Mouse (Mus musculus): ENCODE results near the gene Arhgef39. TPM values are rescaled to one million over a fixed set of nuclear protein-coding genes. Genes with fewer than 3 reads are reported as not detected.

Arhgef39 gene
- total and polyA plus RNA-seq, 2 experiments from 2014 or later, result 8.8 to 18.7 TPM

GRCm38 (mm10) chr4:43454041-43454836 is 45.3 kb downstream of the Arhgef39 start, which contains the start of gene Cd72:
Gene Cd72, minus strand, starts transcription at chr4:43454628.
- Histone ChIP-seq H3K4me2 (ENCODE audit: low read depth, low read length) (peak within 1 kb of the TSS; percentile 57), H3K4me3 (ENCODE audit: low read depth, low read length) (peak within 1 kb of the TSS; percentile 30), H3K36me3 (replicated peaks; ENCODE audit: control insufficient read depth, insufficient read depth, low read length) (no peaks in the 10 kb centered on the region), H3K9ac (replicated peaks; ENCODE audit: low read depth, low read length) (no peak within 1 kb of the TSS), H3K9me3 (replicated peaks; ENCODE audit: control insufficient read depth, low read length) (no peaks in the 10 kb centered on the region), H3K27me3 (ENCODE audit: control insufficient read depth, insufficient read depth, low read length) (peaks cover 48% of the 10 kb centered on the region), H3K27ac (ENCODE audit: low read depth) (no peak within 1 kb of the TSS), H3K4me1 (ENCODE audit: control insufficient read depth, insufficient read depth) (peaks cover 9% of the 10 kb centered on the region; the same call in 1 of the 2 replicates)
- DNase-seq (ENCODE audit: low spot score) (no peak), ATAC-seq (ENCODE audit: insufficient read depth, low read depth) (0 out of 2 replicates have a peak, but pooled peaks have one; percentile 15)
- no peak for TF ChIP-seq CTCF (IDR thresholded peaks at IDR 0.05; ENCODE audit: low read depth)
- TF ChIP-seq EP300 (IDR thresholded peaks at IDR 0.05; ENCODE audit: low read depth), result no peak
- 28% methylated on average over 20 of the region's 20 CpGs for WGBS

GRCm38 (mm10) chr4:43453413-43453812 is 46.1 kb downstream of the Arhgef39 start:
- 3% methylated on average over 18 of the region's 18 CpGs for WGBS
- Histone ChIP-seq H3K27ac (ENCODE audit: low read depth) (no peak overlapping the region), H3K4me2 (ENCODE audit: low read depth, low read length) (peak overlapping the region; percentile 57), H3K27me3 (ENCODE audit: control insufficient read depth, insufficient read depth, low read length) (peaks cover 48% of the 10 kb centered on the region), H3K36me3 (replicated peaks; ENCODE audit: control insufficient read depth, insufficient read depth, low read length) (0 out of 2 replicates have a peak, but pooled peaks cover under 1% of the 10 kb centered on the region), H3K9me3 (replicated peaks; ENCODE audit: control insufficient read depth, low read length) (no peaks in the 10 kb centered on the region), H3K9ac (replicated peaks; ENCODE audit: low read depth, low read length) (no peak overlapping the region), H3K4me1 (ENCODE audit: control insufficient read depth, insufficient read depth) (peaks cover 9% of the 10 kb centered on the region; the same call in 1 of the 2 replicates), H3K4me3 (ENCODE audit: low read depth, low read length) (peak overlapping the region; percentile 30)
- ATAC-seq (ENCODE audit: insufficient read depth, low read depth) (no peak), DNase-seq (ENCODE audit: low spot score) (no peak)
- TF ChIP-seq CTCF (IDR thresholded peaks at IDR 0.05; ENCODE audit: low read depth) (no peak), EP300 (IDR thresholded peaks at IDR 0.05; ENCODE audit: low read depth) (no peak)

GRCm38 (mm10) chr4:43452315-43452714 is 47.2 kb downstream of the Arhgef39 start:
- Histone ChIP-seq H3K27ac (ENCODE audit: low read depth) (no peak overlapping the region), H3K36me3 (replicated peaks; ENCODE audit: control insufficient read depth, insufficient read depth, low read length) (peaks cover 12% of the 10 kb centered on the region), H3K9me3 (replicated peaks; ENCODE audit: control insufficient read depth, low read length) (no peaks in the 10 kb centered on the region), H3K9ac (replicated peaks; ENCODE audit: low read depth, low read length) (no peak overlapping the region), H3K27me3 (ENCODE audit: control insufficient read depth, insufficient read depth, low read length) (peaks cover 46% of the 10 kb centered on the region), H3K4me3 (ENCODE audit: low read depth, low read length) (no peak overlapping the region), H3K4me1 (ENCODE audit: control insufficient read depth, insufficient read depth) (peaks cover 9% of the 10 kb centered on the region; the same call in 1 of the 2 replicates), H3K4me2 (ENCODE audit: low read depth, low read length) (no peak overlapping the region)
- DNase-seq (ENCODE audit: low spot score), result no peak
- WGBS, result 34% methylated on average over 11 of the region's 11 CpGs
- no peak for TF ChIP-seq EP300 (IDR thresholded peaks at IDR 0.05; ENCODE audit: low read depth)
- no peak for TF ChIP-seq CTCF (IDR thresholded peaks at IDR 0.05; ENCODE audit: low read depth)
- no peak for ATAC-seq (ENCODE audit: insufficient read depth, low read depth)

- no peak overlapping the region for H3K27ac ChIP-seq (ENCODE audit: low read depth)
- no peak for TF ChIP-seq EP300 (IDR thresholded peaks at IDR 0.05; ENCODE audit: low read depth)
- no peak for TF ChIP-seq CTCF (IDR thresholded peaks at IDR 0.05; ENCODE audit: low read depth)
- peaks cover 25% of the 10 kb centered on the region for H3K27me3 ChIP-seq (ENCODE audit: control insufficient read depth, insufficient read depth, low read length)
- H3K4me3 ChIP-seq (ENCODE audit: low read depth, low read length), result no peak overlapping the region
- H3K36me3 ChIP-seq (replicated peaks; ENCODE audit: control insufficient read depth, insufficient read depth, low read length), result peaks cover 37% of the 10 kb centered on the region
- 80% methylated on average over 3 of the region's 3 CpGs for WGBS
- H3K9me3 ChIP-seq (replicated peaks; ENCODE audit: control insufficient read depth, low read length), result no peaks in the 10 kb centered on the region
- H3K9ac ChIP-seq (replicated peaks; ENCODE audit: low read depth, low read length), result no peak overlapping the region
- H3K4me2 ChIP-seq (ENCODE audit: low read depth, low read length), result no peak overlapping the region
- ATAC-seq (ENCODE audit: insufficient read depth, low read depth) (no peak), DNase-seq (ENCODE audit: low spot score) (no peak)
- H3K4me1 ChIP-seq (ENCODE audit: control insufficient read depth, insufficient read depth), result peaks cover 13% of the 10 kb centered on the region; the same call in 1 of the 2 replicates
Observed at GRCm38 (mm10) chr4:43448554-43448953, 50.9 kb downstream of the Arhgef39 start.

- H3K9ac ChIP-seq (replicated peaks; ENCODE audit: low read depth, low read length), result no peak overlapping the region
- H3K4me3 ChIP-seq (ENCODE audit: low read depth, low read length), result no peak overlapping the region
- peaks cover 11% of the 10 kb centered on the region; the same call in 1 of the 2 replicates for H3K4me1 ChIP-seq (ENCODE audit: control insufficient read depth, insufficient read depth)
- 87% methylated on average over 13 of the region's 13 CpGs for WGBS
- no peak for ATAC-seq (ENCODE audit: insufficient read depth, low read depth)
- H3K9me3 ChIP-seq (replicated peaks; ENCODE audit: control insufficient read depth, low read length), result no peaks in the 10 kb centered on the region
- TF ChIP-seq EP300 (IDR thresholded peaks at IDR 0.05; ENCODE audit: low read depth) (no peak), CTCF (IDR thresholded peaks at IDR 0.05; ENCODE audit: low read depth) (no peak)
- no peak for DNase-seq (ENCODE audit: low spot score)
- no peak overlapping the region for H3K27ac ChIP-seq (ENCODE audit: low read depth)
- H3K4me2 ChIP-seq (ENCODE audit: low read depth, low read length), result no peak overlapping the region
- H3K36me3 ChIP-seq (replicated peaks; ENCODE audit: control insufficient read depth, insufficient read depth, low read length), result peaks cover 37% of the 10 kb centered on the region
- peaks cover 12% of the 10 kb centered on the region; the same call in 1 of the 2 replicates for H3K27me3 ChIP-seq (ENCODE audit: control insufficient read depth, insufficient read depth, low read length)
Observed at GRCm38 (mm10) chr4:43447251-43447650, 52.2 kb downstream of the Arhgef39 start.

Other genes starting within 250 kb of the Arhgef39 start
- 0.04 TPM in 1 of 2 replicates, not detected in the other for gene Atp8b5, start 232.5 kb downstream of the Arhgef39 start, total RNA-seq (2014; rRNA removed; ENCODE audit: low replicate concordance)
- gene Atp8b5, start 232.5 kb downstream of the Arhgef39 start, polyA plus RNA-seq (2015; fragmentation: Nextera tagmentation; extraction: Ambion mirVana), result 0.11 and 0.12 TPM in 2 replicates
- 32.2 and 34.9 TPM in 2 replicates for gene Rusc2, start 117.7 kb downstream of the Arhgef39 start, total RNA-seq (2014; rRNA removed; ENCODE audit: low replicate concordance)
- gene Rusc2, start 117.7 kb downstream of the Arhgef39 start, polyA plus RNA-seq (2015; fragmentation: Nextera tagmentation; extraction: Ambion mirVana), result 7.2 and 8.0 TPM in 2 replicates
- gene Fam166b, start 70.6 kb downstream of the Arhgef39 start, total RNA-seq (2014; rRNA removed; ENCODE audit: low replicate concordance), result not detected in 2 replicates
- gene Fam166b, start 70.6 kb downstream of the Arhgef39 start, polyA plus RNA-seq (2015; fragmentation: Nextera tagmentation; extraction: Ambion mirVana), result 0.14 and 0.25 TPM in 2 replicates
- 51.3 and 55.5 TPM in 2 replicates for gene Tesk1, start 57.8 kb downstream of the Arhgef39 start, total RNA-seq (2014; rRNA removed; ENCODE audit: low replicate concordance)
- gene Tesk1, start 57.8 kb downstream of the Arhgef39 start, polyA plus RNA-seq (2015; fragmentation: Nextera tagmentation; extraction: Ambion mirVana), result 3.9 and 5.1 TPM in 2 replicates
- 0.08 and 0.81 TPM in 2 replicates for gene Cd72, start 45.1 kb downstream of the Arhgef39 start, total RNA-seq (2014; rRNA removed; ENCODE audit: low replicate concordance)
- 3.4 TPM in 2 replicates for gene Cd72, start 45.1 kb downstream of the Arhgef39 start, polyA plus RNA-seq (2015; fragmentation: Nextera tagmentation; extraction: Ambion mirVana)
- gene Sit1, start 16.0 kb downstream of the Arhgef39 start, total RNA-seq (2014; rRNA removed; ENCODE audit: low replicate concordance), result 2.8 TPM in 1 of 2 replicates, not detected in the other
- not detected in 2 replicates for gene Sit1, start 16.0 kb downstream of the Arhgef39 start, polyA plus RNA-seq (2015; fragmentation: Nextera tagmentation; extraction: Ambion mirVana)
- gene Ccdc107, start 6.8 kb downstream of the Arhgef39 start, total RNA-seq (2014; rRNA removed; ENCODE audit: low replicate concordance), result 26.6 and 44.0 TPM in 2 replicates
- 81.7 and 82.4 TPM in 2 replicates for gene Ccdc107, start 6.8 kb downstream of the Arhgef39 start, polyA plus RNA-seq (2015; fragmentation: Nextera tagmentation; extraction: Ambion mirVana)
- gene Car9, start 7.3 kb upstream of the Arhgef39 start, total RNA-seq (2014; rRNA removed; ENCODE audit: low replicate concordance), result 4.6 TPM in 1 of 2 replicates, not detected in the other
- 0.80 and 1.1 TPM in 2 replicates for gene Car9, start 7.3 kb upstream of the Arhgef39 start, polyA plus RNA-seq (2015; fragmentation: Nextera tagmentation; extraction: Ambion mirVana)
- gene Tpm2, start 24.1 kb upstream of the Arhgef39 start, total RNA-seq (2014; rRNA removed; ENCODE audit: low replicate concordance), result 25.7 and 67.0 TPM in 2 replicates
- 109 TPM in 2 replicates for gene Tpm2, start 24.1 kb upstream of the Arhgef39 start, polyA plus RNA-seq (2015; fragmentation: Nextera tagmentation; extraction: Ambion mirVana)
- gene Creb3, start 62.6 kb upstream of the Arhgef39 start, total RNA-seq (2014; rRNA removed; ENCODE audit: low replicate concordance), result 30.1 and 46.3 TPM in 2 replicates
- gene Creb3, start 62.6 kb upstream of the Arhgef39 start, polyA plus RNA-seq (2015; fragmentation: Nextera tagmentation; extraction: Ambion mirVana), result 49.1 and 53.4 TPM in 2 replicates
- 141 and 185 TPM in 2 replicates for gene Tln1, start 63.0 kb upstream of the Arhgef39 start, total RNA-seq (2014; rRNA removed; ENCODE audit: low replicate concordance)
- gene Tln1, start 63.0 kb upstream of the Arhgef39 start, polyA plus RNA-seq (2015; fragmentation: Nextera tagmentation; extraction: Ambion mirVana), result 67.1 and 77.2 TPM in 2 replicates
- 12.4 and 21.1 TPM in 2 replicates for gene Rgp1, start 79.0 kb upstream of the Arhgef39 start, total RNA-seq (2014; rRNA removed; ENCODE audit: low replicate concordance)
- gene Rgp1, start 79.0 kb upstream of the Arhgef39 start, polyA plus RNA-seq (2015; fragmentation: Nextera tagmentation; extraction: Ambion mirVana), result 10.8 and 10.9 TPM in 2 replicates
- gene Gba2, start 79.2 kb upstream of the Arhgef39 start, total RNA-seq (2014; rRNA removed; ENCODE audit: low replicate concordance), result 11.0 and 16.7 TPM in 2 replicates
- gene Gba2, start 79.2 kb upstream of the Arhgef39 start, polyA plus RNA-seq (2015; fragmentation: Nextera tagmentation; extraction: Ambion mirVana), result 14.0 TPM in 2 replicates
- gene Msmp, start 84.8 kb upstream of the Arhgef39 start, total RNA-seq (2014; rRNA removed; ENCODE audit: low replicate concordance), result not detected in 2 replicates
- gene Msmp, start 84.8 kb upstream of the Arhgef39 start, polyA plus RNA-seq (2015; fragmentation: Nextera tagmentation; extraction: Ambion mirVana), result 1.2 TPM in 1 of 2 replicates, not detected in the other
- gene Npr2, start 132.2 kb upstream of the Arhgef39 start, total RNA-seq (2014; rRNA removed; ENCODE audit: low replicate concordance), result 17.7 and 23.1 TPM in 2 replicates
- 6.6 and 6.9 TPM in 2 replicates for gene Npr2, start 132.2 kb upstream of the Arhgef39 start, polyA plus RNA-seq (2015; fragmentation: Nextera tagmentation; extraction: Ambion mirVana)
- gene Spag8, start 153.9 kb upstream of the Arhgef39 start, total RNA-seq (2014; rRNA removed; ENCODE audit: low replicate concordance), result not detected in 2 replicates
- gene Spag8, start 153.9 kb upstream of the Arhgef39 start, polyA plus RNA-seq (2015; fragmentation: Nextera tagmentation; extraction: Ambion mirVana), result 0.44 and 0.62 TPM in 2 replicates
- 358 and 378 TPM in 2 replicates for gene Hint2, start 156.8 kb upstream of the Arhgef39 start, total RNA-seq (2014; rRNA removed; ENCODE audit: low replicate concordance)
- 322 and 361 TPM in 2 replicates for gene Hint2, start 156.8 kb upstream of the Arhgef39 start, polyA plus RNA-seq (2015; fragmentation: Nextera tagmentation; extraction: Ambion mirVana)
- gene Tmem8b, start 169.3 kb upstream of the Arhgef39 start, total RNA-seq (2014; rRNA removed; ENCODE audit: low replicate concordance), result 9.6 and 24.9 TPM in 2 replicates
- 4.5 and 4.9 TPM in 2 replicates for gene Tmem8b, start 169.3 kb upstream of the Arhgef39 start, polyA plus RNA-seq (2015; fragmentation: Nextera tagmentation; extraction: Ambion mirVana)
- gene Fam221b, start 169.4 kb upstream of the Arhgef39 start, total RNA-seq (2014; rRNA removed; ENCODE audit: low replicate concordance), result not detected in 2 replicates
- 3.6 and 4.0 TPM in 2 replicates for gene Fam221b, start 169.4 kb upstream of the Arhgef39 start, polyA plus RNA-seq (2015; fragmentation: Nextera tagmentation; extraction: Ambion mirVana)
- gene Olfr70, start 201.1 kb upstream of the Arhgef39 start, total RNA-seq (2014; rRNA removed; ENCODE audit: low replicate concordance), result 0.15 TPM in 1 of 2 replicates, not detected in the other
- gene Olfr70, start 201.1 kb upstream of the Arhgef39 start, polyA plus RNA-seq (2015; fragmentation: Nextera tagmentation; extraction: Ambion mirVana), result not detected in 2 replicates
- not detected in 2 replicates for gene Olfr71, start 210.6 kb upstream of the Arhgef39 start, total RNA-seq (2014; rRNA removed; ENCODE audit: low replicate concordance)
- not detected in 2 replicates for gene Olfr71, start 210.6 kb upstream of the Arhgef39 start, polyA plus RNA-seq (2015; fragmentation: Nextera tagmentation; extraction: Ambion mirVana)
- 8.2 and 9.5 TPM in 2 replicates for gene Hrct1, start 227.5 kb upstream of the Arhgef39 start, total RNA-seq (2014; rRNA removed; ENCODE audit: low replicate concordance)
- 4.5 and 4.9 TPM in 2 replicates for gene Hrct1, start 227.5 kb upstream of the Arhgef39 start, polyA plus RNA-seq (2015; fragmentation: Nextera tagmentation; extraction: Ambion mirVana)
- 1.6 and 6.3 TPM in 2 replicates for gene Spaar, start 230.3 kb upstream of the Arhgef39 start, total RNA-seq (2014; rRNA removed; ENCODE audit: low replicate concordance)
- 1.1 and 1.3 TPM in 2 replicates for gene Spaar, start 230.3 kb upstream of the Arhgef39 start, polyA plus RNA-seq (2015; fragmentation: Nextera tagmentation; extraction: Ambion mirVana)

All from heart, postnatal 0 days (tissue).